Comparison of ENCODE assay signal across 9 mouse cellular contexts in genomic region chr9:120852572-120852971, GRCm38 (mm10).
DNase-seq lines count a peak whose midpoint lies in the region; ATAC-seq and TF ChIP-seq lines count a peak whose summit lies in the region.
"Had no signal": no experiment of that assay in that cellular context is flagged by ENCODE, and none has a peak within 500 bp of the region (broad histone marks: within the 10 kb centered on the region; RNA-seq: fewer than 3 reads in every experiment).

No protein-coding gene starts in this region.

- no peak overlapping the region for H3K4me3 ChIP-seq in intestine, embryonic 16.5 days (ENCODE audit: low read length)
- no peak overlapping the region for H3K4me3 ChIP-seq in intestine, postnatal 0 days (ENCODE audit: low read depth, low read length)
- no peak overlapping the region for H3K4me3 ChIP-seq in cortical plate, adult 2 months (ENCODE audit: insufficient read depth, low read length)
- no peak overlapping the region for H3K4me3 ChIP-seq in heart, embryonic 12.5 days
- H3K4me3 ChIP-seq in kidney, embryonic 16.5 days (ENCODE audit: low read length): no peak overlapping the region
- H3K4me3 ChIP-seq: erythroblast, embryonic 14.5 days had no signal

- ATAC-seq in intestine, embryonic 16.5 days: no peak
- no peak for ATAC-seq in intestine, postnatal 0 days
- peak; percentile 40; the same call in 1 of the 2 replicates for ATAC-seq in heart, embryonic 12.5 days (ENCODE audit: insufficient number of reproducible peaks, low FRiP score)
- peak; percentile 82 for ATAC-seq in kidney, embryonic 16.5 days (ENCODE audit: low FRiP score, low TSS enrichment)
- no peak for ATAC-seq in activated CD4-positive, CD25-positive, alpha-beta regulatory T cell, adult 4 months

- H3K27ac ChIP-seq in intestine, embryonic 16.5 days (ENCODE audit: low read length): peak overlapping the region; percentile 11; the same call in 1 of the 2 replicates
- H3K27ac ChIP-seq in intestine, postnatal 0 days (ENCODE audit: low read depth, low read length): no peak overlapping the region
- H3K27ac ChIP-seq in cortical plate, adult 2 months (ENCODE audit: insufficient read depth, low read length): peak overlapping the region; percentile 17; the same call in 1 of the 2 replicates
- H3K27ac ChIP-seq in heart, embryonic 12.5 days (ENCODE audit: poor library complexity, severe bottlenecking): peak overlapping the region; percentile 59
- H3K27ac ChIP-seq in kidney, embryonic 16.5 days (ENCODE audit: low read length): peak overlapping the region; percentile 59

- no peaks in the 10 kb centered on the region for H3K27me3 ChIP-seq in intestine, embryonic 16.5 days (replicated peaks; ENCODE audit: control insufficient read depth, insufficient read depth, low read length)
- no peaks in the 10 kb centered on the region for H3K27me3 ChIP-seq in intestine, postnatal 0 days (replicated peaks; ENCODE audit: control insufficient read depth, insufficient read depth, low read length)
- no peaks in the 10 kb centered on the region for H3K27me3 ChIP-seq in heart, embryonic 12.5 days (replicated peaks)
- no peaks in the 10 kb centered on the region for H3K27me3 ChIP-seq in kidney, embryonic 16.5 days (ENCODE audit: insufficient read depth, low read length)

- H3K4me1 ChIP-seq in intestine, embryonic 16.5 days (ENCODE audit: control insufficient read depth, insufficient read depth, low read length): peaks cover 5% of the 10 kb centered on the region
- H3K4me1 ChIP-seq in intestine, postnatal 0 days (replicated peaks; ENCODE audit: control insufficient read depth, insufficient read depth, low read length): no peaks in the 10 kb centered on the region
- H3K4me1 ChIP-seq in cortical plate, adult 2 months (ENCODE audit: control insufficient read depth, insufficient read depth, low read length): peaks cover 2% of the 10 kb centered on the region
- peaks cover 45% of the 10 kb centered on the region for H3K4me1 ChIP-seq in heart, embryonic 12.5 days (replicated peaks)
- H3K4me1 ChIP-seq in kidney, embryonic 16.5 days (ENCODE audit: insufficient read depth, low read length): peaks cover 22% of the 10 kb centered on the region

- TF ChIP-seq POLR2A in cortical plate, adult 2 months (IDR thresholded peaks at IDR 0.05; ENCODE audit: extremely low read depth, insufficient read depth, low read length): no peak

- 64% methylated on average over 6 of the region's 6 CpGs for WGBS in intestine, embryonic 16.5 days
- WGBS in intestine, postnatal 0 days: 63% methylated on average over 6 of the region's 6 CpGs
- 53% methylated on average over 6 of the region's 6 CpGs for WGBS in heart, embryonic 12.5 days
- WGBS in kidney, embryonic 16.5 days: 15% methylated on average over 6 of the region's 6 CpGs

- DNase-seq in spleen, postnatal 14 days (ENCODE audit: low spot score in 2 of 2): no peak

- 0 out of 2 replicates have a peak overlapping the region, but pooled peaks have one; percentile 17 for H3K9ac ChIP-seq in intestine, embryonic 16.5 days (ENCODE audit: low read depth, low read length)
- no peak overlapping the region for H3K9ac ChIP-seq in intestine, postnatal 0 days (ENCODE audit: low read depth, low read length)
- H3K9ac ChIP-seq in heart, embryonic 12.5 days: no peak overlapping the region
- peak overlapping the region; percentile 28 for H3K9ac ChIP-seq in kidney, embryonic 16.5 days (replicated peaks; ENCODE audit: low read length)

- TF ChIP-seq CTCF in intestine, postnatal 0 days (IDR thresholded peaks at IDR 0.05; ENCODE audit: low read depth): no peak
- TF ChIP-seq CTCF in cortical plate, adult 2 months (IDR thresholded peaks at IDR 0.05; ENCODE audit: extremely low read depth, insufficient read depth, low read length): no peak

- no peaks in the 10 kb centered on the region for H3K9me3 ChIP-seq in intestine, embryonic 16.5 days (ENCODE audit: control insufficient read depth, low read length)
- no peaks in the 10 kb centered on the region for H3K9me3 ChIP-seq in intestine, postnatal 0 days (ENCODE audit: control insufficient read depth)
- no peaks in the 10 kb centered on the region for H3K9me3 ChIP-seq in heart, embryonic 12.5 days (replicated peaks)
- no peaks in the 10 kb centered on the region for H3K9me3 ChIP-seq in kidney, embryonic 16.5 days (ENCODE audit: low read length)
- H3K9me3 ChIP-seq: G1E had no signal

- no peaks in the 10 kb centered on the region for H3K36me3 ChIP-seq in intestine, embryonic 16.5 days (ENCODE audit: control insufficient read depth, insufficient read depth, low read length)
- H3K36me3 ChIP-seq in intestine, postnatal 0 days (ENCODE audit: control insufficient read depth, insufficient read depth): no peaks in the 10 kb centered on the region
- no peaks in the 10 kb centered on the region for H3K36me3 ChIP-seq in heart, embryonic 12.5 days
- no peaks in the 10 kb centered on the region for H3K36me3 ChIP-seq in kidney, embryonic 16.5 days (ENCODE audit: insufficient read depth, low read length)
- H3K36me3 ChIP-seq: G1E had no signal

- no peak overlapping the region for H3K4me2 ChIP-seq in intestine, embryonic 16.5 days (ENCODE audit: low read depth, low read length)
- no peak overlapping the region for H3K4me2 ChIP-seq in intestine, postnatal 0 days (replicated peaks; ENCODE audit: low read depth)
- no peak overlapping the region for H3K4me2 ChIP-seq in heart, embryonic 12.5 days
- H3K4me2 ChIP-seq in kidney, embryonic 16.5 days (replicated peaks; ENCODE audit: low read depth, low read length): no peak overlapping the region

Comparison
In these comparisons a context has a peak if more than half of its experiments do, and no peak if none do; other contexts are left out.
1. H3K9ac ChIP-seq: peak in intestine, embryonic 16.5 days (single experiment) and kidney, embryonic 16.5 days (single experiment); none in intestine, postnatal 0 days (single experiment) and heart, embryonic 12.5 days (single experiment).
2. ATAC-seq: peak in heart, embryonic 12.5 days (single experiment) and kidney, embryonic 16.5 days (single experiment); none in intestine, embryonic 16.5 days (single experiment), intestine, postnatal 0 days (single experiment) and activated CD4-positive, CD25-positive, alpha-beta regulatory T cell, adult 4 months (single experiment).